Mouse (Mus musculus): ENCODE results near the gene Hist1h2ae. TPM values are rescaled to one million over a fixed set of nuclear protein-coding genes. Genes with fewer than 3 reads are reported as not detected.
"Not testable (repeated sequence)": the region's sequence is repeated elsewhere in the genome, so short reads cannot be mapped to it uniquely, and the experiment has no call there.

Gene Hist1h2ae
- polyA plus RNA-seq, 2 experiments, result 10.8 to 151 TPM

DNA sequence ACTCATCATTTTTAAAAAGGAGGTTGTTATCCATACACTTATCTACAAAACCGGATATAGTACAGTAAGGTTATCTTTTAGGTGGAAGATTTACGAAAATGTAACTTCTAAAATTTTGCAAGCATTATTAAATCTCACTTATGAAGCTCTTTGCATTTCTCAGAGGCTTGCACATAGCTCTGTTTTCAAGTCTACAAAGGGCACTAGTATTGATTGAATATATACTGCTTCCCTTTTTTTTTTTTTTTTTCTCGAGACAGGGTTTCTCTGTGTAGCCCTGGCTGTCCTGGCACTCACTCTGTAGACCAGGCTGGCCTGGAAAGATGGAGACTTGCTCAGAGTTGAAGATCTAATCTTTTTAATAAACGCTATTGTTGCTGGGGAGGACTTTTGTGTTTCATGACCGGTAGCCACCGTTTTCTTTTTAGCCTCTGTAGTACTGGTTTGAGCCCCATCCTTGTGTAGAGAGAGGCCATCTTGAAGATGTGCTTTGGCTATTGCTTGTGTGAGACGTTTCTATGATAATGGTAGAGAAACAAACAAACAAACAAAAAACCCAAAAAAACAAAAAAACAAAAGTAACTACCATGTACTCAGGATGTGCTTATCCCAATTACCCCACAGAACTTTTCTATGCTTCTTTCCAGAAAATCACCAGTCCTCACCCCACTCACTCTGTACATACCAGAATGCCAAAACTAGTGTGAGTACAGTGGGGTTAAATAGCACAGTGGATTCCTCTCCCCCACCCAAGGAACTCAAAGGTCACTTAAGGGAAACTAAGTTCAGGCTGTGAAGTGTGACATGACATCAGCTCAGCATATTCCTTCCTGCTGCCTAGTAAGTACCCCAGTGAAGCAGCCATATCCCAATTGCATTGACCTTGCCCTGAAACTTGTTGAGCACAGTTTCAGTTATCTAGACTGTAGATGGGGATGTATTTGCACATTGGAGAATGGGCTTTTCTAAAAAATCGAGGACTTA is 18.8 kb downstream of the Hist1h2ae start:
- no peak for ATAC-seq (ENCODE audit: insufficient read depth)
- Histone ChIP-seq H3K9ac (replicated peaks) (peak overlapping the region; percentile 89), H3K27me3 (ENCODE audit: control insufficient read depth, insufficient read depth, low read length) (no peaks in the 10 kb centered on the region), H3K4me2 (ENCODE audit: low read depth) (peak overlapping the region; percentile 66), H3K36me3 (replicated peaks; ENCODE audit: control insufficient read depth, insufficient read depth, low read depth) (no peaks in the 10 kb centered on the region), H3K9me3 (ENCODE audit: control insufficient read depth, low read length) (no peaks in the 10 kb centered on the region), H3K27ac (peak overlapping the region; percentile 98), H3K4me1 (replicated peaks; ENCODE audit: control insufficient read depth in 2 of 2, insufficient read depth in 2 of 2, low read length in 1 of 2) (peaks cover 20 to 31% of the 10 kb centered on the region in 2 experiments), H3K4me3 (ENCODE audit: insufficient read depth in 1 of 2, low read depth in 2 of 2, low read length in 2 of 2) (peak overlapping the region; percentile 58 to 61; a peak in 3 of 4 replicates)
- no peak for TF ChIP-seq EP300 (IDR thresholded peaks at IDR 0.05; ENCODE audit: low read depth)
- TF ChIP-seq CTCF (IDR thresholded peaks at IDR 0.05; ENCODE audit: low read depth), result no peak
- 35% methylated on average over 8 of the region's 8 CpGs for WGBS (ENCODE audit: insufficient replicate concordance)
- no peak for DNase-seq (ENCODE audit: low read depth in 3 of 3, low spot score in 3 of 3)

DNA sequence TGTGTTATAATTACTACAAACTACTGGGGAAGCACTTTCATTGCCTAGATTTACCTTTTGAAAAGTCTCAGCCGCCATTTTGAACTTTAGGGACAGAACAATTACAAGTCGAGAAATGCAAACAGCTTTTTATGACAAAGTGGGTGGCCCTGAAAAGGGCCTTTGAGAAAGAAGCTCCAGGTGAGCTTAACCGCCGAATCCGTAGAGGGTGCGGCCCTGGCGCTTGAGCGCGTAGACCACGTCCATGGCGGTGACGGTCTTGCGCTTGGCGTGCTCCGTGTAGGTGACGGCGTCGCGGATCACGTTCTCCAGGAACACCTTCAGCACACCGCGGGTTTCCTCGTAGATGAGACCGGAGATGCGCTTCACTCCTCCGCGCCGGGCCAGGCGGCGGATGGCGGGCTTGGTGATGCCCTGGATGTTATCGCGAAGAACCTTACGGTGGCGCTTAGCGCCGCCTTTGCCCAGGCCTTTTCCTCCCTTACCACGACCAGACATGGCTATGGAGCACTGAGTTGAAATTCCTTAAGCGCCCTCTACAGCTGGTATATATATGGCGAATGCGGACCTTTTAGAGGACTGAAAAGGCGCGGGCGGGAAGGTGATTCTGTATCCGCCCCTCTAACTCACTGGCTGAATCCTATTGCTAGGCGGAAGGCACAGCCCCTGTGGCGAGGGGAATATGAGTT is 19.7 kb downstream of the Hist1h2ae start, which contains the start of gene Hist1h4f:
TSS of gene Hist1h4f (minus strand) at position 503 of the 689 bp plus-strand sequence.
- Histone ChIP-seq H3K4me2 (ENCODE audit: low read depth) (peak within 1 kb of the TSS; percentile 66), H3K4me1 (replicated peaks; ENCODE audit: control insufficient read depth in 2 of 2, insufficient read depth in 2 of 2, low read length in 1 of 2) (peaks cover 18 to 28% of the 10 kb centered on the region in 2 experiments), H3K27ac (peak within 1 kb of the TSS; percentile 98), H3K4me3 (ENCODE audit: insufficient read depth in 1 of 2, low read depth in 2 of 2, low read length in 2 of 2) (peak within 1 kb of the TSS; percentile 58 to 61), H3K9ac (replicated peaks) (peak within 1 kb of the TSS; percentile 89)
- H3K9me3 ChIP-seq (ENCODE audit: control insufficient read depth, low read length); H3K36me3 ChIP-seq (replicated peaks; ENCODE audit: control insufficient read depth, insufficient read depth, low read depth); H3K27me3 ChIP-seq (ENCODE audit: control insufficient read depth, insufficient read depth, low read length): not testable (repeated sequence)
- ATAC-seq (ENCODE audit: insufficient read depth) (peak; percentile 62), DNase-seq (ENCODE audit: low read depth in 3 of 3, low spot score in 3 of 3) (peak; percentile 94 to 95 (median 95))
- TF ChIP-seq EP300 (IDR thresholded peaks at IDR 0.05; ENCODE audit: low read depth), result peak; percentile 93
- peak; percentile 54 for TF ChIP-seq CTCF (IDR thresholded peaks at IDR 0.05; ENCODE audit: low read depth)
- WGBS (ENCODE audit: insufficient replicate concordance), result 0% methylated on average over 45 of the region's 47 CpGs

DNA sequence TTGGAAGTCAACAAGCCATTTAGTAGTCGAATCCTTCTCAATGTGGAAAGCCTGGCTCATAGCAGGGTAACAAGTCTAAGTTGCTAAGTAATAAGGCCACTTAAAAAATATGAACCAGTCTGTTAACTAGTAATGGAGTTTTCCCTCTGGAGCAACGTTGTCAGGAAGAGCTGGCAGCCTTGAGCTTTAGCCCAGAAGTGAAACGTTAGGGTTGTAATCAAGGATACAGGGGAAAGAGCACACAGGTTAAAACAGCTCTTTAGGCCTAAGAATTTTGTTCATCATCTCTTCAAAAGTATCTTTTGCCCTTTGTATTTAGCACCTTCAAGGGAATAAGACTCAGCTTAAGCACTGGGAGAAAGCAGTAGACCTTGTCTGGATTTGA is 20.3 kb downstream of the Hist1h2ae start:
- ATAC-seq (ENCODE audit: insufficient read depth) (peak; percentile 6; the same call in 1 of the 2 replicates), DNase-seq (ENCODE audit: low read depth in 3 of 3, low spot score in 3 of 3) (peak in 1 of 3 experiments; percentile 74)
- Histone ChIP-seq H3K9me3 (ENCODE audit: control insufficient read depth, low read length) (no peaks in the 10 kb centered on the region), H3K27ac (peak overlapping the region; percentile 98), H3K27me3 (ENCODE audit: control insufficient read depth, insufficient read depth, low read length) (no peaks in the 10 kb centered on the region), H3K4me3 (ENCODE audit: insufficient read depth in 1 of 2, low read depth in 2 of 2, low read length in 2 of 2) (peak overlapping the region; percentile 58 to 61), H3K9ac (replicated peaks) (peak overlapping the region; percentile 89), H3K4me1 (replicated peaks; ENCODE audit: control insufficient read depth in 2 of 2, insufficient read depth in 2 of 2, low read length in 1 of 2) (peaks cover 18 to 31% of the 10 kb centered on the region in 2 experiments), H3K36me3 (replicated peaks; ENCODE audit: control insufficient read depth, insufficient read depth, low read depth) (no peaks in the 10 kb centered on the region), H3K4me2 (ENCODE audit: low read depth) (peak overlapping the region; percentile 66)
- no peak for TF ChIP-seq CTCF (IDR thresholded peaks at IDR 0.05; ENCODE audit: low read depth)
- TF ChIP-seq EP300 (IDR thresholded peaks at IDR 0.05; ENCODE audit: low read depth), result no peak
- WGBS (ENCODE audit: insufficient replicate concordance), result 2% methylated on average over 3 of the region's 3 CpGs

DNA sequence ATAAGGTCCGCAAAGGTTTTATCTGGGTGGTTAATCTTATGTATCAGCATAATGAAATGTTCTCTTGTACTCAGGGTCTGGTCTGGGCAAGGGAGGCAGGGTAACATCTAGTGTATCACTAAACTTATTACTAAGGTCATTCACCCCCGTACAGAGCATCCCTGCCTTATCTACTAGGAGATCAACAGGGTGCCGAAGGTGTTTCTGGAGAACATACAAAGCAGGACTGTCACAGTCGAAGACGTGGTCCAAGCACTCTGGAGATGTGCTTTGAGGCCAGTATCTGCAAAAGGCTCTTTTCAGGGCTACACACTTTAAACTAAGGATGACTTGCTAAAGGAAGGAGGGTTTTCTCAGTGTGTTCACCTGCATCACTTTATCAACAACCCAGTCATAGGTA is 24.3 kb downstream of the Hist1h2ae start:
- no peak for TF ChIP-seq EP300 (IDR thresholded peaks at IDR 0.05; ENCODE audit: low read depth)
- no peak for TF ChIP-seq CTCF (IDR thresholded peaks at IDR 0.05; ENCODE audit: low read depth)
- Histone ChIP-seq H3K9me3 (ENCODE audit: control insufficient read depth, low read length) (no peaks in the 10 kb centered on the region), H3K36me3 (replicated peaks; ENCODE audit: control insufficient read depth, insufficient read depth, low read depth) (no peaks in the 10 kb centered on the region), H3K9ac (replicated peaks) (peak overlapping the region; percentile 28; the same call in 1 of the 2 replicates), H3K4me1 (replicated peaks; ENCODE audit: control insufficient read depth in 2 of 2, insufficient read depth in 2 of 2, low read length in 1 of 2) (peaks cover 5 to 15% of the 10 kb centered on the region in 2 experiments), H3K4me3 (ENCODE audit: insufficient read depth in 1 of 2, low read depth in 2 of 2, low read length in 2 of 2) (no peak overlapping the region), H3K27me3 (ENCODE audit: control insufficient read depth, insufficient read depth, low read length) (no peaks in the 10 kb centered on the region), H3K27ac (peak overlapping the region; percentile 89), H3K4me2 (ENCODE audit: low read depth) (peak overlapping the region; percentile 60)
- DNase-seq (ENCODE audit: low read depth in 3 of 3, low spot score in 3 of 3) (no peak), ATAC-seq (ENCODE audit: insufficient read depth) (no peak)
- whole genome bisulfite sequencing (ENCODE audit: insufficient replicate concordance), result 69% methylated on average over 5 of the region's 5 CpGs

DNA sequence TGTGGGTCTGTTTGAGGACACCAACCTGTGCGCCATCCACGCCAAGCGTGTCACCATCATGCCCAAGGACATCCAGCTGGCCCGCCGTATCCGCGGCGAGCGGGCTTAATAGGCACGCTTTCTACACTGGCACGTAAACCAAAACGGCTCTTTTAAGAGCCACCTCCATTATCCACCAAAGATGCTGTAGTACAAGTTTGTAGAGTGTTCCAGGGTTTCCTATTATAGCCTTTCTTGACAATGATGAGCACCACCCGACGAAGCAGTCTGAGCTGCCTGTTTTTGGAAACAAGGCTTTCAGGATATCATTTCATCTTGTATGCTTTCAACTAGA is 26.3 kb downstream of the Hist1h2ae start:
- peaks cover 10 to 15% of the 10 kb centered on the region in 2 experiments for H3K4me1 ChIP-seq (replicated peaks; ENCODE audit: control insufficient read depth in 2 of 2, insufficient read depth in 2 of 2, low read length in 1 of 2)
- not testable (repeated sequence) for H3K27me3 ChIP-seq (ENCODE audit: control insufficient read depth, insufficient read depth, low read length); DNase-seq (ENCODE audit: low read depth in 3 of 3, low spot score in 3 of 3); H3K9me3 ChIP-seq (ENCODE audit: control insufficient read depth, low read length); ATAC-seq (ENCODE audit: insufficient read depth); H3K36me3 ChIP-seq (replicated peaks; ENCODE audit: control insufficient read depth, insufficient read depth, low read depth)
- peak overlapping the region; percentile 97 for H3K27ac ChIP-seq
- peak overlapping the region; percentile 90 for H3K4me2 ChIP-seq (ENCODE audit: low read depth)
- WGBS (ENCODE audit: insufficient replicate concordance), result 0% methylated on average over 11 of the region's 14 CpGs
- H3K9ac ChIP-seq (replicated peaks), result peak overlapping the region; percentile 86
- peak overlapping the region; percentile 55 to 59 for H3K4me3 ChIP-seq (ENCODE audit: insufficient read depth in 1 of 2, low read depth in 2 of 2, low read length in 2 of 2)

All from liver, embryonic 14.5 days (tissue).